Mouse (Mus musculus) midbrain, embryonic 14.5 days (tissue): ENCODE measurements at regions not wholly inside any gene's neighbourhood (a gene's known extent, or its start where the extent isn't known, plus 50 kb on each side); places are given as distances from the start of the nearest gene placed in this dataset.

ENCODE experiments used
- ATAC-seq: fragments of 200-750 bp; cut with Nextera tagmentation; 2 replicates; pipeline ENCODE4 v1.8.0; 2017; ENCODE audit warnings: moderate number of reproducible peaks, moderate library complexity; ENCODE audit not compliant: low FRiP score, low TSS enrichment
- DNase-seq: peaks from one replicate; pipeline ENCODE4 v3.0.0-alpha.2; 2015
- H3K27ac ChIP-seq: fragments of 300-500 bp; sonication (generic); replicated peaks from 2 replicates; pipeline ENCODE4 v1.5.1; 2014; ENCODE audit warnings: mild to moderate bottlenecking, low read depth, low read length, moderate library complexity
- H3K27me3 ChIP-seq: fragments of 300-500 bp; sonication (generic); 2 replicates; pipeline ENCODE4 v1.6.1; 2014; ENCODE audit warnings: low read length, control low read depth, mixed read lengths; ENCODE audit not compliant: control insufficient read depth, insufficient read depth
- H3K36me3 ChIP-seq: fragments of 300-500 bp; sonication (generic); 2 replicates; pipeline ENCODE4 v1.6.1; 2014; ENCODE audit warnings: low read length, control low read depth; ENCODE audit not compliant: control insufficient read depth, insufficient read depth
- H3K4me1 ChIP-seq: fragments of 300-500 bp; sonication (generic); 2 replicates; pipeline ENCODE4 v1.6.1; 2014; ENCODE audit warnings: mild to moderate bottlenecking, antibody characterized with exemption, low read length, control low read depth; ENCODE audit not compliant: control insufficient read depth, insufficient read depth
- H3K4me2 ChIP-seq: fragments of 300-500 bp; sonication (generic); 2 replicates; pipeline ENCODE4 v1.6.1; 2014; ENCODE audit warnings: mild to moderate bottlenecking, low read length, moderate library complexity
- H3K4me3 ChIP-seq: fragments of 300-500 bp; sonication (generic); replicated peaks from 2 replicates; pipeline ENCODE4 v1.5.1; 2014; ENCODE audit warnings: low read depth, low read length
- H3K9ac ChIP-seq: fragments of 300-500 bp; sonication (generic); replicated peaks from 2 replicates; pipeline ENCODE4 v1.6.1; 2014; ENCODE audit warnings: mild to moderate bottlenecking, low read length, moderate library complexity
- H3K9me3 ChIP-seq: fragments of 300-500 bp; sonication (generic); 2 replicates; pipeline ENCODE4 v1.6.1; 2016; ENCODE audit warnings: low read length, control low read depth, mixed read lengths; ENCODE audit not compliant: control insufficient read depth
- WGBS: fragments of 180-500 bp; shearing (Covaris S2); extraction: QIAGEN DNeasy Blood & Tissue Kit; methylation state at CpG from one replicate; pipeline ENCODE4 v1.1.7; 2014; 5-methylcytosine and 5-hydroxymethylcytosine counted together

- Histone ChIP-seq H3K27ac (no peak overlapping the region), H3K4me1 (no peaks in the 10 kb centered on the region), H3K4me2 (no peak overlapping the region), H3K4me3 (no peak overlapping the region), H3K27me3 (no peaks in the 10 kb centered on the region), H3K36me3 (no peaks in the 10 kb centered on the region), H3K9me3 (no peaks in the 10 kb centered on the region; the same call in 1 of the 2 replicates), H3K9ac (no peak overlapping the region)
- no peak for ATAC-seq
- DNase-seq: no peak
Measured at GRCm38 (mm10) chr1:127087616-127088015, 117.2 kb upstream of the Mgat5 start.

- H3K9ac ChIP-seq: no peak overlapping the region
- no peak overlapping the region for H3K27ac ChIP-seq
- no peak overlapping the region for H3K4me3 ChIP-seq
- DNase-seq (no peak), ATAC-seq (no peak)
- no peaks in the 10 kb centered on the region for H3K4me1 ChIP-seq
- H3K9me3 ChIP-seq: no peaks in the 10 kb centered on the region; the same call in 1 of the 2 replicates
- no peaks in the 10 kb centered on the region for H3K27me3 ChIP-seq
- H3K4me2 ChIP-seq: no peak overlapping the region
- 87% methylated on average over 4 of the region's 4 CpGs for WGBS
- H3K36me3 ChIP-seq: no peaks in the 10 kb centered on the region
Measured at GRCm38 (mm10) chr1:127085988-127086387, 118.8 kb upstream of the Mgat5 start.

GRCm38 (mm10) chr1:127083761-127084308 lies 121.0 kb upstream of the Mgat5 start:
- 56% methylated on average over 3 of the region's 3 CpGs for WGBS
- Histone ChIP-seq H3K4me3 (no peak overlapping the region), H3K9ac (no peak overlapping the region), H3K9me3 (no peaks in the 10 kb centered on the region), H3K27ac (no peak overlapping the region), H3K4me2 (no peak overlapping the region), H3K27me3 (no peaks in the 10 kb centered on the region), H3K4me1 (no peaks in the 10 kb centered on the region), H3K36me3 (no peaks in the 10 kb centered on the region)
- DNase-seq (no peak), ATAC-seq (no peak)

GRCm38 (mm10) chr1:127079012-127079411 lies 125.8 kb upstream of the Mgat5 start:
- Histone ChIP-seq H3K27me3 (no peaks in the 10 kb centered on the region), H3K9ac (no peak overlapping the region), H3K36me3 (no peaks in the 10 kb centered on the region), H3K4me1 (no peaks in the 10 kb centered on the region), H3K4me3 (no peak overlapping the region), H3K9me3 (no peaks in the 10 kb centered on the region), H3K4me2 (no peak overlapping the region), H3K27ac (no peak overlapping the region)
- 80% methylated on average over 4 of the region's 4 CpGs for WGBS
- DNase-seq (no peak), ATAC-seq (no peak)

GRCm38 (mm10) chr1:127062430-127062829 lies 142.4 kb upstream of the Mgat5 start:
- no peaks in the 10 kb centered on the region for H3K4me1 ChIP-seq
- no peak for ATAC-seq
- H3K27ac ChIP-seq: no peak overlapping the region
- H3K9me3 ChIP-seq: no peaks in the 10 kb centered on the region
- no peaks in the 10 kb centered on the region for H3K27me3 ChIP-seq
- no peak overlapping the region for H3K4me3 ChIP-seq
- DNase-seq: no peak
- H3K36me3 ChIP-seq: no peaks in the 10 kb centered on the region
- 91% methylated on average over 2 of the region's 2 CpGs for WGBS
- H3K9ac ChIP-seq: no peak overlapping the region
- H3K4me2 ChIP-seq: no peak overlapping the region

- ATAC-seq (no peak), DNase-seq (peak; percentile 2)
- no peaks in the 10 kb centered on the region for H3K4me1 ChIP-seq
- no peaks in the 10 kb centered on the region for H3K9me3 ChIP-seq
- WGBS: 76% methylated on average over 6 of the region's 6 CpGs
- no peak overlapping the region for H3K4me2 ChIP-seq
- H3K4me3 ChIP-seq: no peak overlapping the region
- H3K36me3 ChIP-seq: no peaks in the 10 kb centered on the region
- no peak overlapping the region for H3K9ac ChIP-seq
- H3K27ac ChIP-seq: no peak overlapping the region
- H3K27me3 ChIP-seq: no peaks in the 10 kb centered on the region
Measured at GRCm38 (mm10) chr1:127045711-127046420, 158.9 kb upstream of the Mgat5 start.

GRCm38 (mm10) chr1:127034748-127035147 lies 170.1 kb upstream of the Mgat5 start:
- no peaks in the 10 kb centered on the region for H3K4me1 ChIP-seq
- H3K27me3 ChIP-seq: no peaks in the 10 kb centered on the region
- H3K9ac ChIP-seq: no peak overlapping the region
- whole genome bisulfite sequencing: 90% methylated on average over 2 of the region's 2 CpGs
- no peak overlapping the region for H3K27ac ChIP-seq
- DNase-seq (no peak), ATAC-seq (no peak)
- no peak overlapping the region for H3K4me2 ChIP-seq
- no peaks in the 10 kb centered on the region for H3K36me3 ChIP-seq
- H3K9me3 ChIP-seq: no peaks in the 10 kb centered on the region
- no peak overlapping the region for H3K4me3 ChIP-seq

GRCm38 (mm10) chr1:127031563-127031962 lies 173.3 kb upstream of the Mgat5 start:
- no peak overlapping the region for H3K27ac ChIP-seq
- H3K9me3 ChIP-seq: no peaks in the 10 kb centered on the region
- no peak overlapping the region for H3K4me3 ChIP-seq
- H3K27me3 ChIP-seq: no peaks in the 10 kb centered on the region
- 7% methylated on average over 4 of the region's 4 CpGs for WGBS
- H3K4me2 ChIP-seq: no peak overlapping the region
- H3K4me1 ChIP-seq: no peaks in the 10 kb centered on the region
- ATAC-seq (no peak), DNase-seq (peak; percentile 70)
- no peak overlapping the region for H3K9ac ChIP-seq
- no peaks in the 10 kb centered on the region for H3K36me3 ChIP-seq

- no peaks in the 10 kb centered on the region for H3K27me3 ChIP-seq
- no peak overlapping the region for H3K27ac ChIP-seq
- H3K9ac ChIP-seq: no peak overlapping the region
- 97% methylated on average over 1 of the region's 1 CpGs for WGBS
- DNase-seq (no peak), ATAC-seq (no peak)
- no peak overlapping the region for H3K4me3 ChIP-seq
- H3K4me2 ChIP-seq: no peak overlapping the region
- H3K36me3 ChIP-seq: no peaks in the 10 kb centered on the region
- H3K9me3 ChIP-seq: no peaks in the 10 kb centered on the region
- no peaks in the 10 kb centered on the region for H3K4me1 ChIP-seq
Measured at GRCm38 (mm10) chr1:127028872-127029497, 175.8 kb upstream of the Mgat5 start.
